Mouse (Mus musculus) stomach, embryonic 16.5 days (tissue): Measurements from ENCODE around the gene Calcoco2. TPM values are rescaled to one million over a fixed set of nuclear protein-coding genes. Genes with fewer than 3 reads are reported as not detected.

Experiments
- ATAC-seq: fragments of 200-750 bp; cut with Nextera tagmentation; 2 replicates; pipeline ENCODE4 v1.8.0; 2017; ENCODE audit warnings: moderate number of reproducible peaks, moderate TSS enrichment; ENCODE audit not compliant: insufficient read depth, low FRiP score
- H3K27ac ChIP-seq: fragments of 300-500 bp; sonication (generic); 2 replicates; pipeline ENCODE4 v1.5.1; 2014; ENCODE audit warnings: low read length
- H3K27me3 ChIP-seq: fragments of 300-500 bp; sonication (generic); 2 replicates; pipeline ENCODE4 v1.6.1; 2014; ENCODE audit warnings: low read length, control low read depth, mixed read lengths; ENCODE audit not compliant: control insufficient read depth, insufficient read depth
- H3K36me3 ChIP-seq: fragments of 300-500 bp; sonication (generic); 2 replicates; pipeline ENCODE4 v1.6.1; 2014; ENCODE audit warnings: low read length; ENCODE audit not compliant: control insufficient read depth, insufficient read depth
- H3K4me1 ChIP-seq: fragments of 300-500 bp; sonication (generic); 2 replicates; pipeline ENCODE4 v1.6.1; 2014; ENCODE audit warnings: low read length, control low read depth, mixed read lengths; ENCODE audit not compliant: control insufficient read depth, insufficient read depth
- H3K4me2 ChIP-seq: fragments of 300-500 bp; sonication (generic); 2 replicates; pipeline ENCODE4 v1.6.1; 2014; ENCODE audit warnings: low read depth, low read length, mixed read lengths
- H3K4me3 ChIP-seq: fragments of 300-500 bp; sonication (generic); replicated peaks from 2 replicates; pipeline ENCODE4 v1.5.1; 2014; ENCODE audit warnings: mild to moderate bottlenecking, low read length
- H3K9ac ChIP-seq: fragments of 300-500 bp; sonication (generic); 2 replicates; pipeline ENCODE4 v1.6.1; 2014; ENCODE audit warnings: low read length
- H3K9me3 ChIP-seq: fragments of 300-500 bp; sonication (generic); replicated peaks from 2 replicates; pipeline ENCODE4 v1.6.1; 2016; ENCODE audit warnings: low read length, control low read depth; ENCODE audit not compliant: control insufficient read depth
- WGBS: fragments of 180-500 bp; shearing (Covaris S2); extraction: QIAGEN DNeasy Blood & Tissue Kit; methylation state at CpG from one replicate; pipeline ENCODE4 v1.1.7; 2014; 5-methylcytosine and 5-hydroxymethylcytosine counted together
- polyA plus RNA-seq: library from polyadenylated mRNA; unstranded; fragments of >200 nt; fragmentation: Nextera tagmentation; extraction: Ambion mirVana; gene quantifications from 2 replicates; pipeline ENCODE4 v1.2.1, GENCODE M21; 2015

The Calcoco2 gene
- 0.25 TPM in 1 of 2 replicates, not detected in the other for polyA plus RNA-seq

- WGBS = 44% methylated on average over 14 of the region's 14 CpGs
These were observed at the start of gene Calcoco2 for GRCm38 (mm10) chr11:96111751-96112150. Gene Calcoco2 (minus strand): TSS chr11:96111964.

DNA sequence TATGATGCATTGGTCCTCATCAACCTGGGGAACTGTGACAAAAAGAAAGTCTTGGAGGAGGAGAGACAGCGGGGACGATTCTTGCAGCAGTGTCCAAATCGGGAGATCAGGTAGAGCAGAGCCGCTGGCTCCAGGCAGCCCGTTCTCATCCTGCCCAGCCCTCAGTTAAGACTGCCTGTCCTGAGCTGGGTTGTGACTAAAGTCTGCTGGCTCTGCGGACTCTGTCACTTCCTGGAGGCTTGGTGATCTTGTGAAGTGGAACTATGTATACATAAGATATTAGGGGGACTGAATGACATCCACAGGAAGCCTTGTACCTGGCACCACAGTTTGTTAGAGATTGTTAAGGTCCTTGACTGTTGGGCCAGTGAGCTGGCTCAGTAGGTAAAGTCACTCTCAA is 35.7 kb upstream of the Calcoco2 start:
- 65% methylated on average over 6 of the region's 6 CpGs for WGBS
- Histone ChIP-seq H3K9me3 (no peaks in the 10 kb centered on the region), H3K9ac (no peak overlapping the region), H3K27me3 (peaks cover 14% of the 10 kb centered on the region), H3K4me1 (peaks cover 4% of the 10 kb centered on the region; the same call in 1 of the 2 replicates), H3K4me2 (no peak overlapping the region), H3K4me3 (no peak overlapping the region), H3K27ac (no peak overlapping the region), H3K36me3 (no peaks in the 10 kb centered on the region)
- no peak for ATAC-seq

More at GRCm38 (mm10) chr11:96111751-96112150, at the start of gene Calcoco2:
- H3K36me3 ChIP-seq = no peaks in the 10 kb centered on the region
- no peak for ATAC-seq
- no peaks in the 10 kb centered on the region for H3K4me1 ChIP-seq
- H3K27me3 ChIP-seq = no peaks in the 10 kb centered on the region
- H3K4me2 ChIP-seq = no peak within 1 kb of the TSS
- no peak within 1 kb of the TSS for H3K4me3 ChIP-seq
- no peaks in the 10 kb centered on the region for H3K9me3 ChIP-seq
- no peak within 1 kb of the TSS for H3K27ac ChIP-seq
- H3K9ac ChIP-seq = no peak within 1 kb of the TSS

- Histone ChIP-seq H3K9me3 (no peaks in the 10 kb centered on the region), H3K27ac (no peak overlapping the region), H3K4me3 (peak overlapping the region; percentile 12; the same call in 1 of the 2 replicates), H3K4me2 (peak overlapping the region; percentile 32), H3K9ac (no peak overlapping the region), H3K36me3 (no peaks in the 10 kb centered on the region), H3K4me1 (peaks cover 8% of the 10 kb centered on the region; the same call in 1 of the 2 replicates), H3K27me3 (peaks cover 11% of the 10 kb centered on the region)
- WGBS = 1% methylated on average over 15 of the region's 15 CpGs
- ATAC-seq = peak; percentile 78; the same call in 1 of the 2 replicates
These were observed 34.0 kb upstream of the Calcoco2 start for GRCm38 (mm10) chr11:96145622-96146270.

DNA sequence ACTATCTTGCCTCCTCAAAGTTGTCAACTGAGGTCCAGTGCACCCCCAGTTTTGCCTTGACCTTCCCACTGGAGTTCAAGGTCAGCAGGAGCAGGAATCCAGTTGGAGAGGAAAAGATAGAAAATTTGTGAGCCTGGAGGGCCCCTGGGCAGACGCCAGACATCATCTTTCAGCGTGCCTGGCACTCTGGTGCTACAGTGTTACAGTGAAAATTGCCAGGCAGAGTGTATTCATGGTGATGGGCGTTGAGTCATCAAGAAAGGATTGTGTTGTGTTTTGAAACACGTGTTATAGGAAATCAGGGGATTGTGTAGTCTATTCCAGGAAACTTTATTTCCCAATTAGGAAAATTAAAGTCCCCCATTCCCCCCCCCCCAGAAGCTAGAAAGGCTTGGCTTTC is 32.0 kb upstream of the Calcoco2 start:
- WGBS = 58% methylated on average over 4 of the region's 4 CpGs

DNA sequence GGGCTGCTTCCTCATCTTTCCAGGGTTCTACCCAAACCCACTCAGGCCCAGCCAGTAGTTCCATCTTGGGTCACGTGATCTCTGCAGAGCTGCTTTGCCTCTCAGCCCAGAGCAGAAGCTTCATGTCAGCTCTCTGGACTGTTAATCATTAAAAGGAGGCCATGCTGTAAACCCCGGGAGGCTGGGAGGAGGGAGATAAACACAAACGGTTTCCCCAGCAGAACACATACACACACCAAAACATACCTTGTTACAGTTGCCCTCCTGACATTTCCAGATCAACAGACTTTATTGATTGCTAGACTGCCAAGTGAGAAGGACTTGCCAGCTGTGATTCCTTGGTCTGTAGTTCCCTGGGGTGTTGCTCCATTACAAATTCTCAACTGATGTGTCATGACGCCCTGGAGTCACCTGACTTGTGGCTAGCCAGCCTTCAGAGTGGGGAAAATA is 29.0 kb upstream of the Calcoco2 start:
- ATAC-seq = peak; percentile 74
- 7% methylated on average over 4 of the region's 4 CpGs for WGBS
- Histone ChIP-seq H3K27me3 (0 out of 2 replicates have a peak, but pooled peaks cover 5% of the 10 kb centered on the region), H3K9me3 (no peaks in the 10 kb centered on the region), H3K4me1 (peaks cover 4% of the 10 kb centered on the region; the same call in 1 of the 2 replicates), H3K36me3 (no peaks in the 10 kb centered on the region), H3K9ac (no peak overlapping the region), H3K4me3 (no peak overlapping the region), H3K4me2 (no peak overlapping the region), H3K27ac (peak overlapping the region; percentile 66)

More for the DNA sequence above, 32.0 kb upstream of the Calcoco2 start:
- Histone ChIP-seq H3K4me1 (peaks cover 8% of the 10 kb centered on the region; the same call in 1 of the 2 replicates), H3K27ac (no peak overlapping the region), H3K27me3 (peaks cover 11% of the 10 kb centered on the region), H3K4me3 (no peak overlapping the region), H3K9me3 (no peaks in the 10 kb centered on the region), H3K9ac (no peak overlapping the region), H3K4me2 (no peak overlapping the region), H3K36me3 (no peaks in the 10 kb centered on the region)
- no peak for ATAC-seq

DNA sequence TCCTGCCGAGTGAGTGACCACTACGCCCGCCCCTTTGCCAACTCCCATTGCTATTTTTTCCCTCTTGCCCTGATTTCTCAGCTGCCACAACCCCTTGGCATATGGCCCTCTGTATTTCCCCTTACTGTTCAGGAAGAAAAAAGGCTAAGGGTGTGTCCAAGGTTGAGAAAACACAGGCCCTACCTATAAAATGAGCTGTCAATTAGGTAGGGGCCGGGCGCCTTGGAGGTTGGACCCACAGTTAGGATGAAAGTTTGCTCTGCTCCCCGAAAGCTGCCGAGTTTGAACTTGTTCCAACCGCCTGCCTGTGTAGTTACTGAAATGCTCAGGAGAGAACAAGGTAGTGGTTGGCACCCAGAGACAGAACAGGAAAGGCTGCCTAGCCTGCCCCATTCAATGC is 24.1 kb upstream of the Calcoco2 start:
- no peak overlapping the region for H3K4me3 ChIP-seq
- H3K9me3 ChIP-seq = no peaks in the 10 kb centered on the region
- peaks cover 1% of the 10 kb centered on the region; the same call in 1 of the 2 replicates for H3K4me1 ChIP-seq
- ATAC-seq = peak; percentile 59; the same call in 1 of the 2 replicates
- 60% methylated on average over 8 of the region's 8 CpGs for WGBS
- H3K4me2 ChIP-seq = no peak overlapping the region
- H3K36me3 ChIP-seq = no peaks in the 10 kb centered on the region
- H3K9ac ChIP-seq = no peak overlapping the region
- 0 out of 2 replicates have a peak, but pooled peaks cover 3% of the 10 kb centered on the region for H3K27me3 ChIP-seq
- peak overlapping the region; percentile 69 for H3K27ac ChIP-seq

DNA sequence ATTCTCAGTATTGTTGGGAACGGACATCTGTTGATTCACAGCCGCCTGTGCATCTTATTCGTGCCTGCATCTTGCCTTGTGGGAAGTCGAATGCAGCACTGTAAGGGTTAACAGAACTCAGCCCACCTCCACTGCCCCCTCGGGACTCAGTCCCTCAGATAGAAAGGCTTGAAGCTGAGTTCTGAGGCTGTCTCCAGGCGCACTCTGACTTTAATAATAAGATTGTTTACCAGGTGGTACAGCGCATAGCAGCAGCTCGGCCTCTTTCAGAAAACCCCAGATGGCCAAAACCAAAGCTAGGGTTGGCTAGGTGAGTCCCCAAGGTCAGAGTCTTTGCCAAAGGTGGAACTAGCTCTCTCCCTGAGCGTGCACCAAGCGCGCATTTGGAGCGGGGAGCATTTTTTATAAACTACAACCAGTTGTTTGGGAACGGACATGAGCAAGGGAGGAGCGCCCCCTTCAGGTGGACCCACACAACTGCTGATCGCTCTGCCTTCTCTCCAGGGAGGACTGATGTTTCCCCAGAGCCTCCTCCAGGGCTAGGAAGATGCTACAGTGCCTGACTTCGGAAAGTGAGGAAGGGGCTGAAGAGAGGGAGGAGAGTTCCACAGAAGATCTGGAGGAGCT is 21.6 kb upstream of the Calcoco2 start, which contains the start of gene Ttll6:
Gene Ttll6 (plus strand): TSS at position 548 of the 627 bp plus-strand sequence.
- peak within 1 kb of the TSS; percentile 46 for H3K4me2 ChIP-seq
- H3K27ac ChIP-seq = no peak within 1 kb of the TSS
- peaks cover 8% of the 10 kb centered on the region; the same call in 1 of the 2 replicates for H3K4me1 ChIP-seq
- no peaks in the 10 kb centered on the region for H3K36me3 ChIP-seq
- H3K9ac ChIP-seq = no peak within 1 kb of the TSS; the same call in 1 of the 2 replicates
- 0 out of 2 replicates have a peak, but pooled peaks cover 3% of the 10 kb centered on the region for H3K27me3 ChIP-seq
- no peaks in the 10 kb centered on the region for H3K9me3 ChIP-seq
- H3K4me3 ChIP-seq = no peak within 1 kb of the TSS
- WGBS = 19% methylated on average over 16 of the region's 16 CpGs
- ATAC-seq = peak; percentile 35; the same call in 1 of the 2 replicates

GRCm38 (mm10) chr11:96130606-96131005 is 18.8 kb upstream of the Calcoco2 start:
- H3K36me3 ChIP-seq = no peaks in the 10 kb centered on the region
- no peak overlapping the region for H3K4me3 ChIP-seq
- peaks cover 8% of the 10 kb centered on the region; the same call in 1 of the 2 replicates for H3K4me1 ChIP-seq
- H3K9me3 ChIP-seq = no peaks in the 10 kb centered on the region
- peak; percentile 79 for ATAC-seq
- no peak overlapping the region for H3K9ac ChIP-seq
- peak overlapping the region; percentile 88 for H3K27ac ChIP-seq
- H3K4me2 ChIP-seq = no peak overlapping the region
- 31% methylated on average over 10 of the region's 10 CpGs for WGBS
- 0 out of 2 replicates have a peak, but pooled peaks cover 3% of the 10 kb centered on the region for H3K27me3 ChIP-seq
